10 mouse cellular contexts compared by ENCODE assay signal in genomic region chr2:3629741-3630140, GRCm38 (mm10). TPM values are rescaled to one million over a fixed set of nuclear protein-coding genes. Genes with fewer than 3 reads are reported as not detected.
DNase-seq lines count a peak whose midpoint lies in the region; ATAC-seq and TF ChIP-seq lines count a peak whose summit lies in the region.
"Had no signal": no experiment of that assay in that cellular context is flagged by ENCODE, and none has a peak within 500 bp of the region (broad histone marks: within the 10 kb centered on the region; RNA-seq: fewer than 3 reads in every experiment).

No protein-coding gene starts in this region.

- H3K4me3 ChIP-seq in kidney, embryonic 14.5 days (ENCODE audit: low read length) = no peak overlapping the region
- H3K4me3 ChIP-seq in ES-E14 (ENCODE audit: insufficient read depth in 1 of 2, low read depth in 1 of 2, low read length in 2 of 2, poor library complexity in 1 of 2, severe bottlenecking in 1 of 2) = no peak overlapping the region
- no peak overlapping the region for H3K4me3 ChIP-seq in forebrain, embryonic 12.5 days (replicated peaks)
- H3K4me3 ChIP-seq: megakaryocyte, embryonic 14.5 days had no signal

- DNase-seq in kidney, postnatal 25 days = peak; percentile 28 to 40
- DNase-seq in CD4-positive helper T cell, adult 2 months (ENCODE audit: low read depth, low spot score) = peak; percentile 40
- DNase-seq in ES-E14 (ENCODE audit: low read depth, low spot score) = peak; percentile 33
- no peak for DNase-seq in gastrocnemius, adult 8-10 months (ENCODE audit: low spot score in 2 of 2)
- no peak for DNase-seq in layer of hippocampus, postnatal 36 days
- DNase-seq: cerebellum, adult 11 months had no signal

- H3K36me3 ChIP-seq in kidney, embryonic 14.5 days (ENCODE audit: control insufficient read depth, insufficient read depth, low read length) = no peaks in the 10 kb centered on the region
- H3K36me3 ChIP-seq in ES-E14 (ENCODE audit: control insufficient read depth, insufficient read depth, low read length, poor library complexity, severe bottlenecking) = no peaks in the 10 kb centered on the region
- H3K36me3 ChIP-seq in forebrain, embryonic 12.5 days (replicated peaks) = no peaks in the 10 kb centered on the region

- ATAC-seq in kidney, embryonic 14.5 days (ENCODE audit: low FRiP score, low TSS enrichment) = no peak
- peak; percentile 40; the same call in 1 of the 2 replicates for ATAC-seq in megakaryocyte progenitor cell, adult 5-6 weeks (replicated peaks; ENCODE audit: poor library complexity)
- no peak for ATAC-seq in forebrain, embryonic 12.5 days (ENCODE audit: low FRiP score)

- H3K4me2 ChIP-seq in kidney, embryonic 14.5 days (replicated peaks; ENCODE audit: low read depth, low read length) = no peak overlapping the region
- no peak overlapping the region for H3K4me2 ChIP-seq in forebrain, embryonic 12.5 days

- WGBS in kidney, embryonic 14.5 days = 86% methylated on average over 5 of the region's 5 CpGs
- 81% methylated on average over 5 of the region's 5 CpGs for WGBS in forebrain, embryonic 12.5 days

- no peaks in the 10 kb centered on the region for H3K27me3 ChIP-seq in kidney, embryonic 14.5 days (ENCODE audit: control insufficient read depth, insufficient read depth, low read length)
- H3K27me3 ChIP-seq in forebrain, embryonic 12.5 days = no peaks in the 10 kb centered on the region
- H3K27me3 ChIP-seq: megakaryocyte, embryonic 14.5 days had no signal

- no peak overlapping the region for H3K9ac ChIP-seq in kidney, embryonic 14.5 days (ENCODE audit: low read depth, low read length)
- no peak overlapping the region for H3K9ac ChIP-seq in ES-E14 (ENCODE audit: insufficient read depth, low read depth, low read length, poor library complexity, severe bottlenecking)
- no peak overlapping the region for H3K9ac ChIP-seq in forebrain, embryonic 12.5 days

- no peaks in the 10 kb centered on the region for H3K9me3 ChIP-seq in kidney, embryonic 14.5 days (ENCODE audit: control insufficient read depth, low read length)
- no peaks in the 10 kb centered on the region for H3K9me3 ChIP-seq in ES-E14 (ENCODE audit: control insufficient read depth, insufficient read depth, low read depth, low read length)
- no peaks in the 10 kb centered on the region for H3K9me3 ChIP-seq in forebrain, embryonic 12.5 days

- in situ Hi-C loops in ES-E14 (cut with MboI; ENCODE audit: low sequenced_read_pairs in 2 of 2, unreplicated experiment in 2 of 2) = no loop called here

- H3K4me1 ChIP-seq in kidney, embryonic 14.5 days (ENCODE audit: control insufficient read depth, insufficient read depth, low read length) = no peaks in the 10 kb centered on the region
- H3K4me1 ChIP-seq in ES-E14 (ENCODE audit: control insufficient read depth in 2 of 2, insufficient read depth in 2 of 2, low read length in 2 of 2, poor library complexity in 1 of 2) = no peaks in the 10 kb centered on the region
- H3K4me1 ChIP-seq in forebrain, embryonic 12.5 days = no peaks in the 10 kb centered on the region

- H3K27ac ChIP-seq in kidney, embryonic 14.5 days (ENCODE audit: low read depth, low read length) = no peak overlapping the region
- H3K27ac ChIP-seq in ES-E14 (ENCODE audit: insufficient read depth, low read depth, low read length, poor library complexity, severe bottlenecking) = no peak overlapping the region
- H3K27ac ChIP-seq in forebrain, embryonic 12.5 days = no peak overlapping the region

TF ChIP-seq in ES-E14, 5 proteins besides CTCF, POLR2A, EP300 and RAD21:
- TF ChIP-seq CHD2 (IDR thresholded peaks at IDR 0.05; ENCODE audit: low read depth, low read length) (no peak), ZC3H11A (IDR thresholded peaks at IDR 0.05; ENCODE audit: borderline replicate concordance, low read depth, low read length) (peak; percentile 36; the same call in 1 of the 2 replicates), HCFC1 (IDR thresholded peaks at IDR 0.05; ENCODE audit: borderline replicate concordance, insufficient read depth, low read length) (no peak), ZNF384 (IDR thresholded peaks at IDR 0.05; ENCODE audit: low read depth, low read length) (no peak), MAFK (IDR thresholded peaks at IDR 0.05; ENCODE audit: insufficient read depth, low read depth, low read length) (no peak)

RNA-seq across cellular contexts. Expression of gene Fam107b, which starts 59.5 kb away (rescaled TPM):
- 40.9 and 77.0 TPM in 2 replicates for polyA plus RNA-seq in kidney, embryonic 14.5 days (2014; fragmentation: Nextera tagmentation; extraction: Ambion mirVana)
- total RNA-seq in ES-E14 (2012; rRNA removed) = 7.3 and 15.0 TPM in 2 replicates
- total RNA-seq in megakaryocyte progenitor cell, adult 5-6 weeks (2015) = 1,007 and 1,094 TPM in 2 replicates
- total RNA-seq in megakaryocyte progenitor cell, adult 5-6 weeks (2017) = 622 and 1,143 TPM in 2 replicates
- total RNA-seq in gastrocnemius, adult 8-10 months (2022) = 1 to 10 TPM in 3 of 4 experiments, under 1 TPM in 1; 0.94 to 3.6 (median 1.3) TPM
- polyA plus RNA-seq in forebrain, embryonic 12.5 days (2016; fragmentation: Nextera tagmentation; extraction: Ambion mirVana) = 44.2 and 49.3 TPM in 2 replicates
- total RNA-seq in layer of hippocampus, postnatal 36 days (2021) = 10 to 100 TPM; 13.1 to 18.6 TPM

Comparison
In these comparisons a context has a peak if more than half of its experiments do, and no peak if none do; other contexts are left out.
1. DNase-seq: peak in kidney, postnatal 25 days (2 of 2), CD4-positive helper T cell, adult 2 months (single experiment) and ES-E14 (single experiment); none in gastrocnemius, adult 8-10 months (0 of 2) and layer of hippocampus, postnatal 36 days (0 of 2).
2. RNA of gene Fam107b, which starts 59.5 kb away (total RNA-seq): 622 to 1,143 TPM in megakaryocyte progenitor cell, adult 5-6 weeks; 13.1 to 18.6 TPM in layer of hippocampus, postnatal 36 days, 7.3 to 15.0 TPM in ES-E14 and 0.94 to 3.6 TPM in gastrocnemius, adult 8-10 months; every median in the first group is over 10 times any median in the second.